Mouse (Mus musculus) liver, postnatal 0 days (tissue): ENCODE data around the gene Wdr45.
"Not testable (repeated sequence)": the region's sequence is repeated elsewhere in the genome, so short reads cannot be mapped to it uniquely, and the experiment has no call there.

Experiments used
- CTCF ChIP-seq: sonication (generic); IDR thresholded peaks from 2 replicates; pipeline ENCODE4 v1.5.1; 2016; ENCODE audit warnings: antibody characterized with exemption, low read depth
- EP300 ChIP-seq: IDR thresholded peaks from 2 replicates; pipeline ENCODE4 v1.6.1; 2016; ENCODE audit warnings: antibody characterized with exemption, low read depth, mild to moderate bottlenecking

DNA sequence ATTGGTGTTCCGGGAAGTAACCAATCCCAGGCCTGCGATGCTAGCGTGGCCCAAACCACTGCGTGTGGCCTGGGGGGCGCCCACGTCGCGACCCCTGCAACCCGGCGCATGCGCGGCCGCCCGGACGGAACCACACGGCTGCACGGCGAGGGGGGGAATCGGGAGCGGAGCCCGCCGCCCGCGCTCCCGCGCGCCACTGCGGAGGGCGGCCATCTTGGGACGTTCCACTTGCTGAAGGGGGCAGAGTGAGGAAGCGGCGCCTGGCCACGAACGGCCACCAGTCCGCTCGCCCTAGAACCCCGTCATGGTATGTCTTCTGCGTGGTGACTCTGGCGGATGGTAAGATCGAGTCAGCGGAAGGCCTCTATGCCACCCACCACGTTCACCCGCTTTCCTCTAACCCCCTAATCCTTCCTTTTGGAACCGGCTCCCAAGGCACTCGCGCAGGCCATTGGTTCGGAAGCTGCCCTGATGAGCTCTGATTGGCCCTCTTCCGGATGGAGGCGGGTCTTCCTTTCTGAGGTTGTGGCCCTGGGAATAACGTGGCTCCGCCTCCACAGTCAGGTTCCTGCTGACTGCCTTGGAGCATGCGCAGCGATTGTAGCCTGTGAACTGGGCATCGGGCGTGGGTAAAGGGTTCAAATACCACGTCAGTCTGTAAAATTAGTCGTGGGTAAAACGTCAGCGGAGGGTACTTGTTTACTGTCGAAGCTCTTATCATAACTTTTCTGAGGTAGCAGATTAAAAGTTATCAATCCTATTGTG lies at the start of gene Wdr45:
- not testable (repeated sequence) for TF ChIP-seq CTCF, EP300
